Mouse (Mus musculus) layer of hippocampus, adult 18-20 months (tissue): ENCODE data around the gene Plp2. TPM values are rescaled to one million over a fixed set of nuclear protein-coding genes. Genes with fewer than 3 reads are reported as not detected.
A peak's percentile ranks its signal among the peaks of the same experiment; 100 is the strongest.
"Not testable (repeated sequence)": the region's sequence is repeated elsewhere in the genome, so short reads cannot be mapped to it uniquely, and the experiment has no call there.

Experiments used
- DNase-seq, 2 experiments: peaks; one replicate each; pipeline ENCODE4 v3.0.0; 2022; ENCODE audit warnings: low spot score in 2 of 2
- long read RNA-seq: library from polyadenylated mRNA; stranded (forward); transcript quantifications from one replicate; pipeline ENCODE4 v2.0.0, GENCODE M21; 2021
- total RNA-seq, 2 experiments: library from RNA; stranded (reverse); gene quantifications; 2 replicates each; pipeline ENCODE4 v1.2.3; 2021

Gene Plp2
- 1 to 10 TPM; 3.9 to 5.1 TPM for total RNA-seq
- long read RNA-seq, partial matches to known transcripts: 0 of 2 reads
- long read RNA-seq, other reads (novel, unspliced or antisense): 0 of 2 reads

DNA sequence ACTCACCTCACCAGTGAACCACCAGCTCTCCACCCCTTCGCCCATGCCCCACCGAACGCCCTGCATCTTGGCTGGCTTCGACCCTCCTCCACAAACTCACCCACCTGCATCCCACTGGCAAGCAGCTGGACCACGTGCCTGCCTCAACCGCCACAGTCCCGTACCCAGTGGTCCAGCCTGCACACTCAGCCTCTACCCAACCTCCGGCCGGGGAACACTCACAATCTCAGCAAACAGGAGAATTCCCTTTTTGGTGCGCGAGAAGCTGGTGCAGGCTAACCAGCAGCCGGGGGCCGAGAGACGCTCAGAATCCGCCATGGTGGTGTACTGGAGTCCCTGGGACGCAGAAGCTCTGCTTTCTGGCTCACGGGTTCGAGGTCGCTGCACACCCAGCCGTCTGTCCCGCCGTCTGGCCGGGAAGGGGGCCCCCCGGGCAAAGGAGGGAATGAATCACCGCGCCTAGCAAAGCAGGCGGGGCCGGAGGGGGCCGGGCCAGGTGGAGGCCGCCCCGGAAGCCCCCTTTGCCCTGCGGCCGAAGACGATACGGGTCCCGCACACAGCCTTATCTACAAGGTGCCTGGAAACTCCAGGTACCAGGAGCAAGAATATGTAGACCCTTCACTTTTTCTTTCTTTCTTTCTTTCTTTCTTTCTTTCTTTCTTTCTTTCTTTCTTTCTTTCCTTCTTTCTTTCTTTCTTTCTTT is at the start of gene Plp2:
Gene Plp2, minus strand, starts transcription at position 470 of the 703 bp plus-strand sequence.
- no peak for DNase-seq

DNA sequence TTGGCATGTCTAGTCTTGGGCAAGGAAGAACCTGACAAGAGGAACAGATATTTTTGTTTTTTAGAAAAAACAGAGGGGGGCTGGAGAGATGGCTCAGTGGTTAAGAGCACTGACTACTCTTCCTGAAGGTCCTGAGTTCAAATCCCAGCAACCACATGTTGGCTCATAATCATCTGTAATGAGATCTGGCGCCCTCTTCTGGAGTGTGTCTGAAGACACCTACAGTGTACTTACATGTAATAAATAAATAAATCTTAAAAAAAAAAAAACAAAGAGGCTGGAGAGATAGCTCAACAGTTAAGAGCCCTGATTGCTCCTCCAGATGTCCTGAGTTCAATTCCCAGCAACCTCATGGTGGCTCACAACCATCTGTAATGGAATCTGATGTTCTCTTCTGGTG is 44.9 kb upstream of the Plp2 start:
- DNase-seq: not testable (repeated sequence)

DNA sequence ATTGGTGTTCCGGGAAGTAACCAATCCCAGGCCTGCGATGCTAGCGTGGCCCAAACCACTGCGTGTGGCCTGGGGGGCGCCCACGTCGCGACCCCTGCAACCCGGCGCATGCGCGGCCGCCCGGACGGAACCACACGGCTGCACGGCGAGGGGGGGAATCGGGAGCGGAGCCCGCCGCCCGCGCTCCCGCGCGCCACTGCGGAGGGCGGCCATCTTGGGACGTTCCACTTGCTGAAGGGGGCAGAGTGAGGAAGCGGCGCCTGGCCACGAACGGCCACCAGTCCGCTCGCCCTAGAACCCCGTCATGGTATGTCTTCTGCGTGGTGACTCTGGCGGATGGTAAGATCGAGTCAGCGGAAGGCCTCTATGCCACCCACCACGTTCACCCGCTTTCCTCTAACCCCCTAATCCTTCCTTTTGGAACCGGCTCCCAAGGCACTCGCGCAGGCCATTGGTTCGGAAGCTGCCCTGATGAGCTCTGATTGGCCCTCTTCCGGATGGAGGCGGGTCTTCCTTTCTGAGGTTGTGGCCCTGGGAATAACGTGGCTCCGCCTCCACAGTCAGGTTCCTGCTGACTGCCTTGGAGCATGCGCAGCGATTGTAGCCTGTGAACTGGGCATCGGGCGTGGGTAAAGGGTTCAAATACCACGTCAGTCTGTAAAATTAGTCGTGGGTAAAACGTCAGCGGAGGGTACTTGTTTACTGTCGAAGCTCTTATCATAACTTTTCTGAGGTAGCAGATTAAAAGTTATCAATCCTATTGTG is 43.1 kb upstream of the Plp2 start, which contains the start of gene Wdr45:
Gene Wdr45, plus strand, starts transcription at position 199 of the 765 bp plus-strand sequence.
- DNase-seq: peak; percentile 90 to 96

DNA sequence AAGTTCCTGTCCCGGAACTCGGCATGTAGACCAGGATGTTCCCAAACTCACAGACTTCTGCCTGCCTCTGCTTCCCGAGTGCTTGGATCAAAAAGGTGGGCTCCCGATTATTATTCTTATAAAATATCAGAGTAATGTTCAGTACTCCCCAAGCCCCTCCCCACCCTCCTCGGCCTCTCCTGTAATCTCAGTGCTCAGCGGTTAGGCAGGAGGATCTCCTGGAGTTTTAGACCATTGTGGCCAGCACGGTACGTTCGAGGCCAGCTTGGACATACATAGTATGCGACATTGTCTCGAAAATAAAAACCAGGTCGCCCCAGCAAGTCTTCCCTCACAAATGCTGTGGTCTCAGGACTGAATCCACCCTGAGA is 42.6 kb upstream of the Plp2 start:
- DNase-seq: not testable (repeated sequence)

DNA sequence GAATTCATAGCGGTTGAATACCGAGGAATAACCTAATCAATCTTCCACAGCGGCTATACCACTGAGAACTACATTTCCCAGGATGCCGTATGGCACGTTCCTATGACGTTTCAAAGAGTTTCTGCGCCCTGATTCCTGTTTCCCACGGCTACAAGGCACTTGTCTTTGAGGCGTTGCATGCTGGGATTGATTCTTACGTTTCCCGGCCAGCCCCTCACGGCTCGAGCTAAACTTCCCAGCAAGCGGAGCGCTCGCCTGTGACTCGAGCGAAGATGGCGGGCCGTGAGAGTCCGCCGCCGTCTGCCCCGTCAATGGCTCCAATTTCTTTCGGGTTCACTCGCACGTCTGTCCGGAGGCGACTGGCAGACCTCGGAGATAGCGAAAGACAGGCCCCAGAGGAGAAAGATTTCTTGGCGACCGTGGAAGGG is 25.8 kb upstream of the Plp2 start, which contains the start of gene Gpkow:
Gene Gpkow, plus strand, starts transcription at position 178 of the 428 bp plus-strand sequence.
- peak; percentile 83 to 91 for DNase-seq

DNA sequence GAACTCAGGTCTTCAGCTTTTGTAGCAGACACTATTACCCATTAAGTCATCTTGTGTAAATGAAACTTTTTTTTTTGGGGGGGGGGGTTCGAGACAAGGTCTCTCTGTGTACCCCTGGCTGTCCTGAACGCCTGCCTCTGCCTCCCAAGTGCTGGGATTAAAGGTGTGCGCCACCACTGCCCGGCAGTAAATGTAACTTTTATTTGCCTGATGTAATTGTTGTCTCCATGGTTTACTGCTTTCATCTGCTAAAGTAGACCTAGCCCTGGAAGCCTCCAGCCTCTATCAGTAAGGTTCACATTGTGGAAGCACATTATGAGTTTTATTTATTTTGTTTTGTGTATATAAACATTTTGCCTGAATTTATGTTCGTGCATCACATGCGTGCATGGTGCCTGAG is 25.3 kb upstream of the Plp2 start:
- DNase-seq: no peak

DNA sequence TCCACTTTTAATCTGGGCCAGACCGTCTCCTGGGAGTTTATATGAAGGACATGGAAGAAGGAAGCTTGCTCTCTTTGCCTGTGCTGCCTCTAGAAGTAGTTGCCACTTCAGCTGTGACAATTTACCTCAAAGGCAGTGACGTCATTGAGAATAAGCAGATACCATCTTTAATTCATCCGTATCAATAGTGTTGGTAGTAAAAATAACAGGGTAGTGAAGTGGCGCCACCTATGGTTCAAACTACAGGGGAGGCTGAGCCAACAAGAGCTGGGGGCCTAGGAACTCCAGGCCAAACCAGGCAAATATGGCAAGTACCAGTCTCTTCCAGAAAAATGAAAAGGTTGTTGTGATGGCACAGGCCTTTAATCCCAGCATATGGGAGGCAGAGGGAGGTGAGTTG is 21.7 kb upstream of the Plp2 start:
- DNase-seq: peak in 1 of 2 experiments; percentile 27

DNA sequence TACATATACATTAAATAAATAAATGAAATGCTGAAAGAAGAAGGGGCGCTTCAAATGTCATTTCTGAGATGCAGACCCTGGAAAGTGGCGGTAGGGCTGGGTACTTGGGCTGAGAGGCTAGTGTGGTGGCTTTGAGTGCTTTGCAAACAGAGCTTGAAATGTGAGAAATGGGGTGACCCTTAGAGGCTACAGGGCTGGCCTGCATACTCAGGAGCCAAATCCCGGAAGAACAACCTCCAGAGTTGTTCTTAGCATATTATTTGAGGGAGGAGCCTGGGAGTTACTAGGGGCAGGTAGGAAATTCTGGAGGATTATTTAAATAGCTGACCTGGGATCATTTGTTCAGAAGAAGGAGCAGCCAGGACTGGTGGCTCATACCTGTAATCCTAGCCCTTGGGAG is 19.3 kb upstream of the Plp2 start:
- no peak for DNase-seq

DNA sequence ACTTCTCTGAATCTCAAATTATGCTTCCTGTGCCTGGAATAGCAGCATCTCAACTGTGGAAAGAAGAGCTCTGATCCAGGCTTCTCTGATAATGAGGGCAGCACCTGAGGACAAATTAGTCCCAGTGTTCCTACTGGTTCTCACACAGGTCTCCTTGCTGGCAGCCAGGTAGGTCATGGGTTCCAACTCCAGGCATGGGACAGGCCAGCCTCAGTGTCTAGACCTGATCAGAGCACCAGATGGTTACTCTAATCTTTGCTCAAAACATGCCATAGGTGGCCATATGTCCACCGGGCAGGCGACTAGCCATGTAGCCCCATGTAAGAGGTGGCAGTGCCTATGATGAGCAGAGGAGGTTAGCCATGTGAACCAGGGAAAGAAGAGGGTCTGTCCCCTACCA is 17.1 kb upstream of the Plp2 start:
- DNase-seq: no peak

DNA sequence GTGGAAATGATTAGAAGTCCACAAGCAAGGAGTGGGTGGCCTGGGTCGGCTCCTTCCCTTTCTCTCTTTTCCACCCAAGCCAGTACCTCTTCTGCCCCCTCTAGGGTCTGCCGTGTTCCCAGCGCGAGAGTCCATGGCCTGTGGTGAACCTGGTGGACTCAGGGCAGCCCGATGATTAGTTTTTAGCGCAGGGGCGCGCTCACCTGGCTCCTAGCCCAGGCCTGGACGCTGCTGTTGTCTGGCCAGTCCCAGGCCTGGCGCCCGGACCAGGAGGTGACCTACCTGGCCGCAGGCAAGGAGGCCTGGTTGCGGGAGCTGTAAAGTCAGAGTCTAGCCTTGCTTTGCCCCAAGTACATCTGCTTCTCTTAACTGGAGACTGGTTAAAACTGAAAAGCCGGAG is 9.7 kb upstream of the Plp2 start, which contains the start of gene Magix:
Gene Magix, minus strand, starts transcription at position 388 of the 400 bp plus-strand sequence.
- DNase-seq: no peak

DNA sequence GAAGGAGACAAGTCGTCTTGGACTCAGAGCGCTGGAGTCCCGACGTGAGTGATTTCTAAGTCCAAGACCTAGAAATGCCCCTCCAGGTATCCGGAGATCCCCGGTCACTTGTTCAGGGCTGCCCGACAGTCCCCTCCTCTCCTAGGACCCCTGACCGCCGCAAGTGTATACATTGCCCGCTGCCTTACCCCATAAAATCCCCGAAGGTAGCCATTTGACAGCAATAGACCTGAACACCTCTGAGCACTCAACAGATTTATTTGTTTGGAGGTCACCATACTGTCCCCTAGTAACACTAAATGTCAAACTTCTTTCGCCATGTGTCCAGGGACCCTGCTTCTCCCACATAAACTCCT is 8.8 kb upstream of the Plp2 start:
- no peak for DNase-seq

DNA sequence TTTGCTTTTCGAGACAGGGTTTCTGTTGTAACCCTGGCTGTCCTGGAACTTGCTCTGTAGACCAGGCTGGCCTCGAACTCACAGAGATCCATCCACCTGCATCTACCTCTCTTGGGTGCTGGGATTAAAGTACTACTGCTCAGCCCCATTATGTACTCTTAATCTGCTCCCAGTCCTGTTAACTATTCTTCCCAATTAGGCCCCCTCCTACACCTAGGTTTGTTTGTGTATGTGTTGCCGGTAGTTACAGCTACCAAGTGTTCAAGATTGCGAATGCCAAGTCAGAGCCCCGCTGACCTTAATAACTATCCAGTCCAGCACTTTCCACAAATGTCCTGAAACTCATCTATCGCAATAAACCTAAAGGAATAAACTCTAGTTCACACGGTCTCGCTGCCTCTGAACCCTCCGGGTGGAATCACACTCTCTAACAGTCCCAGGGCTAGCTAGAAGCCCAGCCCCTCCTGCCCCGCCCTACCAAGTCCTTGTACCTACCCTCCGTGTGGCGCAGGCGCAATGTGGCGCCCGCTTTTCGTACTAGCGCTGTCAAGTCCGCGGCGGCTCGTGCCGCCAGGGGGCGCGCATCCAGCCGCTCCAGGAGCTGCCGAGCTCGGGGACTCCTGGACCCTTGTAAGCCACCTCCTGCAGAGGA is 8.3 kb upstream of the Plp2 start:
- DNase-seq: peak; percentile 73 to 87

DNA sequence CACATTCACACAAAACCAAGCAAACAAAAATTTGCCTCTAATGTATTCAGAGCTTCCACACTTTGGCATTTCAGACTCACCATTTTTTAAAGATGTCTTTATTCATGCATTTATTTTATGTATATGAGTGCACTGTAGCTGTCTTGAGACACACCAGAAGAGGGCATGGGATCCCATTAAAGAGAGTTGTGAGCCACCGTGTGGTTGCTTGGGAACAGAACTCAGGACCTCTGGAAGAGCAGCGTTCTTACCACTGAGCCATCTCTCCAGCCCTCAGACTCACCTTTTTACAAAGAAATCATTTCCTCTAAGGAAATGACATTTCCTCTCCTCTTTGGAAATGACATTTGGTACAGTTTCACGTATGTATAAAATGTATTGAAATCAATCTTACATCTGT is 7.8 kb upstream of the Plp2 start:
- no peak for DNase-seq

DNA sequence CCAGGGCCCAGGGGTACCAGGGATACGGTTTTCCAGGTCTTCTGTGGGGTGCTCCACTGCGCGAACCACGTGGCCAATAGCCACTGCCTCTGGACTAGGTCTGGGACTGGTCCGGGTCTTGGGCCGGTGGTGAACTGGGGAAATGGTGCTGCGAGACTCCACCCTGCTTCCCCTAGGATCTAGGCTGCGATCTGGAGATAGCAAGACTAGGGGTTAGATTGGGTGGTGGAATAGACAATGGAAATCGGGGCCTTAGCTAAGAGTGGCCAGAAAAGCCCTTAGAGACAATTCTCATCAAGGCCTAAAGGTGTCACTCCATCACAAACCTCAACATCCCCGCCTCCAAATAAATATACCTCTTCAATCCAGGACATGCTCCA is 3.8 kb upstream of the Plp2 start:
- DNase-seq: no peak

DNA sequence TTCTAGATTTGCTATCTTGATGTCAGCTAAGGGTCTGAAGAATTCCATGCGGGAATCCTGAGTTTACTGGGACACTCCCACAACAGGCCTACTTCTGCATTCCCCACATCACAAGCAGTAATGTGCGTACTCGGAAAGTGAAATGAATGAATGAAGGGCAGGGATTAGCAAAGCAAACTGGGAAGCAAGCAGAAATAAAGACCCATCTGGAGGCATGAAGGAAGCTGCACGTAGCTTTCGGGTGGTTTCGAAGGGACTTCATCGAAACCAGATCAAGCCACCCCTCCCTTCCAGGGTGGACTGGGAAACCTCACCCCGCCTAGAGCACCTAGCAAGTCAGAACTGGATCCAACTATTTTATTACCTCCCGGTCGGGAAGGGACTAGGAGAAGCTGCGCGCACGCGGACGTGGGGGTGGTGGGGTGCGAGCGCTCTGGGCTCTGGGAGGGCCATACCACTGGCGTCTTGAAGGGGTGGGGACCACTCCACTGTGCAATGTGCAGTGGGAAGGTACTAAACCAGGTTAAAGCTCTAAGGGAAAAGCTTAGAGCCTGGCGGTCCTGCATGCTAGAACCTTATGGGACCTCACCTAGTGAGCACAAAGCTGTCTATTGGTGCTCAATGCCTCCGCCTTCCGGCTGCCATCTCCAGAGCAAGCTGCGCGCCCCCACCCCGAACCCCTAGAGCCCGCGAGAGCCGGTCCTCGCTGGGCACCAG is 3.3 kb upstream of the Plp2 start:
- DNase-seq: no peak

DNA sequence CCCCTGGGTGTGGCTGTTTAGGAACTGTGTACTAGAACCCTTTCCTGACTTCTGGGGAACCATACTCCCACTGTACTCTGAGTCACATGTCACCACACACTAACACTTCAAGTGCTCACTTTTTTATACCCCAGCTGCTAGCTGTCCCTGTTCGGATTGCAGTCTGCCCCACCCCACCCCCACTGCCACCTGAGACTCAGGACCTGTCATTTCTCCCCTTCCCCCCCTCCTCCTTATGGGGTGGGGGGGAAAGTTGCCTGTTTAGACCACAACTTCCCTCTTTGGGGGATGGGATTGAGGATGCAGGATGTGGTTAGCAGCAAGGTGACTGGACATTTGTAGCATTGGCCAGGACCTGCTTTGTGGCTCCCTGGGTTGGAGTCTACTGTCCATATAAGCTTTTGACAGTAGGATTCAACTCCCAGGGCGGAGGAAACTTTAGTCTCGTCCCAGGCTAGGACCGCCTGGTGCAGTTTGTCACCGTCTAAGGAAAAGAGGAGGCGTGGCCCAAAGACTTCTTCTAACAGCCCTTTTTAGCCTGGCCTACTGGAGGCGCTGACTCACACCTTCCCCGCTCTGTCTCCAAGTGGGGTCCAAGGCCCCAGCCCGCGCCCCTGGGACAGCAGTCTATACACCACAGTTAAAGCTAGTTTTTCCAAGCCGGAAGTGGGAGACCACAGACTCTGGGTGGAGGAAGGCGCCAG is 2.5 kb upstream of the Plp2 start:
- no peak for DNase-seq

DNA sequence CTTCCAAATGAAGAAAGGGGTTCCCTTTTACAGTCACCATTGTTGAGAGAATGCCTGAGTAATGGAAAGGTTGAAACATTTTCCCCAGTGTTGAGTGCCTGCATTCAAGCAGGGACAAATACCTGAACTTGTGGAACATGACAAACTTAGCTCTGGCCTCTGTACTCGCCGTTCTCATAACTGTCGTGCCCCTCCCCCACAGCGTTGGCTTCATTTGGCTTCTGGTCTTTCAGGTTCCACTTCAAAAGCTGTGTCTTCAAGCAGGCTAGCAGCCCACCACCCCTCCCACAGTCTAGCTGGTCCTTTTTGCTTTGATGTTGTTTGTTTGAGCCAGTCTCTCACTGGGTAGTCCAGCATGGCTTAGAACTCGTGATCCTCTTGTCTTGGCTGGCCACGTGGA is 1.5 kb upstream of the Plp2 start:
- no peak for DNase-seq

DNA sequence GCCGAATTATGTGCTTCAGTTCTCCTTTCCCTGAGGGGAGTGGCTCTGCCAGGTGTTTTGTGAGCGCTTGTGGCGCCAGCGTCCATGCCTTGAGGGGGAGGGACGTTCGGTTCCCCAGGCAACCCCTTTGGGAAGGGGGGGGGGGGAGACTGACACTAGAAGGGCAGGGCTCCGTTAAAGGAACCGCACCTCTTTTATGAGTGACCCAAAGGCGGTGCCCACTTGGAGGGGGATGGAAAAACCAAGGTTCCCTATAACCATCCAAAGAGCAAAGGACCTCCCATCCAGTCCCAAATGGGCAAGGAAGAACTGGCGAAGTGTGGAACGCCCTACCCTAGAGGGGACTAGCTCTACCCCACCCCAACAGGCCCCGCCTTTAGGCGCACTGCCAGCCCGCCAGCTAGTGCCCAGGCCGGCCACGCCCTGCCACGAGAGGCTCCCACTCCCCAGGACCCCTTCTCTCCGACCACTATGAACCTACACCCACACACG is 754 bp downstream of the Plp2 start:
- no peak for DNase-seq

DNA sequence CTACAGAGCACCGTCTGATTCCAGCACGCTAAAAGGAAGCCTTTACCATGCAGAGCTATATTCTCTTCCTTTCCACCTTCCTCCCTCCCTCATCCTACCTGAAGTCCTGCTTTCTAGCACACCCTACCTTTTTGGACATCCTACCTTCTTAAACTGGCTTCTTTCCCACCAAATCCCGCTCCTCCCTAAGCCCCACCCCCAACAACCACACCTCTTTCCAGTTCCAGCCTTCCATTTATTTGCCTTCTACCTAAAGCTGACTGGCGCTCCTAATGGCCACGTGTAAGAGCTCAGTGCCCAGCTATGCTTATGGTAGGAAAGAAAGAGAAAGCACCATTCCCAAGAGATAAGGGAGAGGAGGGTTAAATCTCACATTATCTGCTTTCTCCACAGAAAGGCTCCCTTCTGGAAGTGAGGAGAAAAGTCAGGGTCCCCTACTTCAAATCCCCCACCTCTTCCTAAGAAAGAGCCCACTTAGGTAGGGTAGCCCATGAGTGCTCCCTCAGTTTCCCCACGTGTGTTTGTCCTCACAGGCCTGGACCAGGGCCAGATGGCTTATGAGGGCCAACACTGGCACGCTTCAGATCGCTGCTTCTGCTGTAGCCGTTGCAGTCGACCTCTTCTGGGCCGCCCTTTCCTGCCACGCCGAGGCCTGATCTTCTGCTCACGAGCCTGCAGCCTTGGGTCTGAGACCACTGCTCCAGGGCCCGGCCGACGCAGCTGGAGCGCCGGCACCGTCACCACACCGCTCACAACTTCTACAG is 5.3 kb downstream of the Plp2 start:
- DNase-seq: no peak

DNA sequence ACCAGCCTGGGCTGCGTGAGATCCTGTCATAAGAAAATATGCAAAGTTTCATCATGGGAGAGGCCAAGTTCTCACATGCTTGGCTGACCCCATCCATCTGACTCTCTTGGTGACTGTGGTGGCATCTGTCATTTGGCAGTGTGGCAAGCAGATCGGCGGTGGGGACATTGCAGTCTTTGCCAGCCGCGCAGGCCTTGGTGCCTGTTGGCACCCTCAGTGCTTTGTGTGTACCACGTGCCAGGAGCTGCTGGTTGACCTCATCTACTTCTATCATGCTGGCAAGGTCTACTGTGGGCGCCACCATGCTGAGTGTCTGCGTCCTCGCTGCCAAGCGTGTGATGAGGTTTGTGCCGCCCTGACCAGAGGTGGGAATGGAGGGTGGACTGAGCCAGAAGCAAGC is 6.4 kb downstream of the Plp2 start:
- DNase-seq: no peak
